Mouse (Mus musculus): Measurements from ENCODE around the gene Gm11060.

- TF ChIP-seq HCFC1 (IDR thresholded peaks at IDR 0.05; ENCODE audit: borderline replicate concordance, insufficient read depth, low read length): no peak
- TF ChIP-seq CHD2 (IDR thresholded peaks at IDR 0.05; ENCODE audit: low read depth, low read length): no peak
These were observed 5.6 kb downstream of the Gm11060 start for GRCm38 (mm10) chr2:105097294-105097953.

All from ES-E14 (cell line).